Mouse (Mus musculus) limb, embryonic 13.5 days (tissue): ENCODE measurements around the gene Rxfp3. TPM values are rescaled to one million over a fixed set of nuclear protein-coding genes. Genes with fewer than 3 reads are reported as not detected.
A peak's percentile ranks its signal among the peaks of the same experiment; 100 is the strongest.

Experiments
- ATAC-seq: fragments of 200-750 bp; cut with Nextera tagmentation; 2 replicates; pipeline ENCODE4 v1.8.0; 2017; ENCODE audit warnings: low read depth, moderate number of reproducible peaks, moderate TSS enrichment; ENCODE audit not compliant: low FRiP score
- H3K27ac ChIP-seq: fragments of 300-500 bp; sonication (generic); 2 replicates; pipeline ENCODE4 v1.5.1; 2015; ENCODE audit warnings: inconsistent platforms, mild to moderate bottlenecking, moderate library complexity
- H3K27me3 ChIP-seq: fragments of 300-500 bp; sonication (generic); 2 replicates; pipeline ENCODE4 v1.6.1; 2015; ENCODE audit warnings: mild to moderate bottlenecking, inconsistent platforms
- H3K36me3 ChIP-seq: fragments of 300-500 bp; sonication (generic); 2 replicates; pipeline ENCODE4 v1.6.1; 2015; ENCODE audit warnings: inconsistent platforms, mild to moderate bottlenecking, moderate library complexity
- H3K4me1 ChIP-seq: fragments of 300-500 bp; sonication (generic); 2 replicates; pipeline ENCODE4 v1.6.1; 2015; ENCODE audit warnings: inconsistent platforms
- H3K4me2 ChIP-seq: fragments of 300-500 bp; sonication (generic); replicated peaks from 2 replicates; pipeline ENCODE4 v1.6.1; 2015; ENCODE audit warnings: inconsistent platforms, mild to moderate bottlenecking, moderate library complexity
- H3K4me3 ChIP-seq: fragments of 300-500 bp; sonication (generic); 2 replicates; pipeline ENCODE4 v1.5.1; 2015; ENCODE audit warnings: moderate library complexity, mild to moderate bottlenecking, inconsistent platforms
- H3K9ac ChIP-seq: fragments of 300-500 bp; sonication (generic); 2 replicates; pipeline ENCODE4 v1.6.1; 2015; ENCODE audit warnings: mild to moderate bottlenecking, inconsistent platforms
- H3K9me3 ChIP-seq: fragments of 300-500 bp; sonication (generic); 2 replicates; pipeline ENCODE4 v1.6.1; 2016; ENCODE audit warnings: inconsistent platforms
- WGBS: fragments of 180-500 bp; shearing (Covaris S2); methylation state at CpG from one replicate; pipeline ENCODE4 v1.1.7; 2015; 5-methylcytosine and 5-hydroxymethylcytosine counted together
- polyA plus RNA-seq: library from polyadenylated mRNA; unstranded; fragments of >200 nt; fragmentation: Nextera tagmentation; extraction: Ambion mirVana; gene quantifications from 2 replicates; pipeline ENCODE4 v1.2.1, GENCODE M21; 2015

The Rxfp3 gene
- 1.1 and 1.4 TPM in 2 replicates for polyA plus RNA-seq

- no peak for ATAC-seq
- Histone ChIP-seq H3K9ac (peak within 1 kb of the TSS; percentile 54), H3K4me1 (peaks cover 28% of the 10 kb centered on the region), H3K4me2 (peak within 1 kb of the TSS; percentile 76), H3K36me3 (no peaks in the 10 kb centered on the region), H3K27ac (no peak within 1 kb of the TSS), H3K4me3 (peak within 1 kb of the TSS; percentile 46), H3K27me3 (peaks cover 56% of the 10 kb centered on the region), H3K9me3 (no peaks in the 10 kb centered on the region)
- whole genome bisulfite sequencing = 5% methylated on average over 16 of the region's 16 CpGs
These were observed at the start of gene Rxfp3 for GRCm38 (mm10) chr15:11037711-11038110. Rxfp3 (minus strand) TSS chr15:11037991.

DNA sequence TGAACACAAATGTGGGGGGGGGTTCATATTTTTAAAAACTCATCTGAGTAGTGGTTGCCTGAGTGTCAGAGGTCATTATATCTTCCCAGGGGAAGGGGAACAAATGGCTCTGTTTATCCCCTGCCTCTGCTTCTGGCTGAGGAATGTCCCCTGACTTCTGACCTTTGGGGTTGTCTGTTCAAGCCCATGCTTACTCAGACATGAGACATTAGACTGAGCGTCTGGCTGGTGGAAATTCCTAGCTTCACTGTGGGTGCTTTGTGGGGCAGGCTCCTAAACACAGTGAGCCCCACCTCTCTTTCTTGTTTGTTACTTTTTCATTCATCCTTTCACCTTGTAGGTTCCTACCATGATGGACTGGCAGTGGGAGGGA is 47.2 kb upstream of the Rxfp3 start:
- Histone ChIP-seq H3K27ac (peak overlapping the region; percentile 61; the same call in 1 of the 2 replicates), H3K9me3 (no peaks in the 10 kb centered on the region), H3K4me2 (no peak overlapping the region), H3K4me3 (no peak overlapping the region), H3K4me1 (peaks cover 18% of the 10 kb centered on the region), H3K36me3 (no peaks in the 10 kb centered on the region), H3K9ac (no peak overlapping the region), H3K27me3 (no peaks in the 10 kb centered on the region)
- ATAC-seq = no peak
- WGBS = 38% methylated on average over 1 of the region's 1 CpGs

- H3K4me3 ChIP-seq = no peak overlapping the region
- 0 out of 2 replicates have a peak, but pooled peaks have one; percentile 32 for ATAC-seq
- H3K4me2 ChIP-seq = no peak overlapping the region
These were observed 46.6 kb upstream of the Rxfp3 start for GRCm38 (mm10) chr15:11084241-11084992.

GRCm38 (mm10) chr15:11083678-11084077 is 45.9 kb upstream of the Rxfp3 start:
- no peak for ATAC-seq
- Histone ChIP-seq H3K9ac (no peak overlapping the region), H3K27me3 (no peaks in the 10 kb centered on the region), H3K27ac (no peak overlapping the region), H3K4me3 (no peak overlapping the region), H3K4me2 (no peak overlapping the region), H3K9me3 (no peaks in the 10 kb centered on the region), H3K36me3 (no peaks in the 10 kb centered on the region), H3K4me1 (peaks cover 18% of the 10 kb centered on the region)
- 87% methylated on average over 3 of the region's 3 CpGs for WGBS

More at GRCm38 (mm10) chr15:11084241-11084992, 46.6 kb upstream of the Rxfp3 start:
- Histone ChIP-seq H3K4me1 (peaks cover 18% of the 10 kb centered on the region), H3K9ac (no peak overlapping the region), H3K9me3 (no peaks in the 10 kb centered on the region), H3K27ac (peak overlapping the region; percentile 61; the same call in 1 of the 2 replicates), H3K27me3 (no peaks in the 10 kb centered on the region), H3K36me3 (no peaks in the 10 kb centered on the region)
- WGBS = 20% methylated on average over 9 of the region's 9 CpGs

DNA sequence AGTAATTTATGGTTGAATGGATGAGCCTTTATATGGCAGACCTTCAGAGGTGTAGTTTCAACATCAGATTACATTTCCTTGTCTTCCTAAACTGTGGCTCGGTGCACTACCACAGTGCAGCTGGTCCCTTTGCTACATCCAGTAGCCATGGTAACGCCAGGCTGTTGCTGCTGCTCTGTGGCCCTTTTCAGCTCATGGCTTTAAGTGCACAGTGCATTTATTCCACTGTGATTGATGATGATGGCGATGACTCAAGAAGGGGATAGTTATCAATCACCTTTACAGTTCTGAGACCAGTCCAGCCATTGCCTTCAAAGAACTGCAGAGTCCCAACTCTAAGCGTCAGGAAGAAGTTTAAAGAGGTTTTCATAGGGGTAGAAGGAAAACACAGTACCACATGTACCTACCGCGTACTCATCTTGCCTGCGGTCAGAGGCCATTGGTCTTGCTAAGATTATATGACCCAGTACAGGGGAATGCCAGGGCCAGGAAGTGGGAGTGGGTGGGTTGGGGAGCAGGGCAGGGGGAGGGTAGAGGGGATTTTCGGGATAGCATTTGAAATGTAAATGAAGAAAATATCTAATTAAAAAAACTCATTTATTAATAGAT is 45.3 kb upstream of the Rxfp3 start:
- no peak for ATAC-seq
- no peak overlapping the region for H3K4me3 ChIP-seq

GRCm38 (mm10) chr15:11075726-11076361 is 38.1 kb upstream of the Rxfp3 start:
- H3K4me1 ChIP-seq = peaks cover 14% of the 10 kb centered on the region; the same call in 1 of the 2 replicates
- 75% methylated on average over 3 of the region's 3 CpGs for WGBS
- H3K36me3 ChIP-seq = peaks cover 9% of the 10 kb centered on the region; the same call in 1 of the 2 replicates
- no peak overlapping the region for H3K27ac ChIP-seq
- no peak; the same call in 1 of the 2 replicates for ATAC-seq
- H3K4me2 ChIP-seq = no peak overlapping the region
- no peaks in the 10 kb centered on the region for H3K27me3 ChIP-seq
- H3K9me3 ChIP-seq = no peaks in the 10 kb centered on the region
- no peak overlapping the region for H3K4me3 ChIP-seq
- H3K9ac ChIP-seq = no peak overlapping the region

More for the DNA sequence above, 45.3 kb upstream of the Rxfp3 start:
- H3K27ac ChIP-seq = no peak overlapping the region
- no peak overlapping the region for H3K9ac ChIP-seq
- H3K36me3 ChIP-seq = no peaks in the 10 kb centered on the region
- H3K27me3 ChIP-seq = no peaks in the 10 kb centered on the region
- peaks cover 21% of the 10 kb centered on the region for H3K4me1 ChIP-seq
- no peak overlapping the region for H3K4me2 ChIP-seq
- H3K9me3 ChIP-seq = no peaks in the 10 kb centered on the region
- 57% methylated on average over 8 of the region's 8 CpGs for WGBS

DNA sequence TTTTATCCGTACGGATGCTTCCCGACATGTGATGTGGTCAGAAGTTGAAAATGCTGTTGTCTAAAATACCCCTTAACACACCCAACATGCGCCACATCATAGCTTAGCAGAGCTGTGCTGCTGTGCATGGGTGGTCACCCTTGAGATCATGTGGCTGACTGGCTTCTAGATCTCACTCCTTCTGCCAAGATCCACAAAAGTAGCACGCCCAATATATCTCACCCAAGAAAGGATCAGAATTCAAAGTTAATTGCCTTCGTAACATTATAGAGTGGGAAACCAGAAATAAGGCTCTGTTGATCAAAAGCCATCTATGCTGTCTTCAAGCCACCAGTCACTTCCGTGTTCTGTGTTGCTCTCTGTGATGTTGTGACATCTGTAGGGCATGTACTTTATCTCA is 30.1 kb upstream of the Rxfp3 start:
- Histone ChIP-seq H3K9ac (no peak overlapping the region), H3K4me1 (peaks cover 57% of the 10 kb centered on the region), H3K4me2 (no peak overlapping the region), H3K27me3 (no peaks in the 10 kb centered on the region), H3K4me3 (no peak overlapping the region), H3K9me3 (no peaks in the 10 kb centered on the region), H3K27ac (no peak overlapping the region), H3K36me3 (peaks cover 9% of the 10 kb centered on the region; the same call in 1 of the 2 replicates)
- no peak for ATAC-seq
- 77% methylated on average over 7 of the region's 7 CpGs for WGBS

DNA sequence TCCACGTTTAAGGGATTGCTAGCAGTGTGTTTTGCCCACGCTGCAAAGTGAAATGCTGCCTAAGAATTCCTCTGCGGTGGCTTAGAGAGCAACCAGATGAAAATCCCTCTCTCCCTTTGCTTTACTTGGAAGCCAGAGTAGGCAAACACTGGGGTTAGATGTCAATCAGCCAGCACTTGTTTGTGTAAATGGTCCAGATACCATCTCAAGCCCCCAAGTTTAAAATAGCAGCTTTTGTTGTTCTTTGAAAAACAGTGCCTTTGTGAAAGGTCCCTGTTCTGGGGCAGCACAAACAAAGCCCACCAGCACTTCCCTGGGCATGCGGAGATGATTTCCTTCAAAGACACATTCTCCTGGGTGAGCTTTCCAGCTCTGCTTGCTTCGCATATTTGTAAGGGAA is 28.5 kb upstream of the Rxfp3 start:
- Histone ChIP-seq H3K36me3 (no peaks in the 10 kb centered on the region), H3K4me2 (peak overlapping the region; percentile 73), H3K27ac (peak overlapping the region; percentile 94), H3K4me3 (peak overlapping the region; percentile 49), H3K9ac (peak overlapping the region; percentile 67), H3K4me1 (peaks cover 58% of the 10 kb centered on the region), H3K27me3 (no peaks in the 10 kb centered on the region), H3K9me3 (no peaks in the 10 kb centered on the region)
- 16% methylated on average over 5 of the region's 5 CpGs for WGBS
- no peak for ATAC-seq

GRCm38 (mm10) chr15:11065528-11066171 is 27.9 kb upstream of the Rxfp3 start:
- Histone ChIP-seq H3K27me3 (no peaks in the 10 kb centered on the region), H3K4me2 (peak overlapping the region; percentile 73), H3K4me1 (peaks cover 58% of the 10 kb centered on the region), H3K27ac (peak overlapping the region; percentile 94), H3K9ac (peak overlapping the region; percentile 67), H3K36me3 (no peaks in the 10 kb centered on the region), H3K4me3 (peak overlapping the region; percentile 49), H3K9me3 (no peaks in the 10 kb centered on the region)
- WGBS = 14% methylated on average over 9 of the region's 9 CpGs
- peak; percentile 20; the same call in 1 of the 2 replicates for ATAC-seq

GRCm38 (mm10) chr15:11064558-11065411 is 27.0 kb upstream of the Rxfp3 start, which contains the start of gene Adamts12:
Adamts12 (plus strand) TSS chr15:11064790.
- peak within 1 kb of the TSS; percentile 94 for H3K27ac ChIP-seq
- H3K36me3 ChIP-seq = no peaks in the 10 kb centered on the region
- no peaks in the 10 kb centered on the region for H3K27me3 ChIP-seq
- peak within 1 kb of the TSS; percentile 73 for H3K4me2 ChIP-seq
- WGBS = 2% methylated on average over 25 of the region's 25 CpGs
- peak within 1 kb of the TSS; percentile 49 for H3K4me3 ChIP-seq
- ATAC-seq = peak; percentile 84
- H3K9me3 ChIP-seq = no peaks in the 10 kb centered on the region
- peaks cover 54% of the 10 kb centered on the region for H3K4me1 ChIP-seq
- peak within 1 kb of the TSS; percentile 67 for H3K9ac ChIP-seq

- H3K4me1 ChIP-seq = peaks cover 48% of the 10 kb centered on the region
- H3K27ac ChIP-seq = peak overlapping the region; percentile 94
- H3K9me3 ChIP-seq = no peaks in the 10 kb centered on the region
- no peak overlapping the region for H3K9ac ChIP-seq
- no peaks in the 10 kb centered on the region for H3K36me3 ChIP-seq
- H3K4me2 ChIP-seq = peak overlapping the region; percentile 73
- ATAC-seq = peak; percentile 24
- H3K4me3 ChIP-seq = peak overlapping the region; percentile 49
- 12% methylated on average over 2 of the region's 2 CpGs for WGBS
- H3K27me3 ChIP-seq = no peaks in the 10 kb centered on the region
These were observed 26.4 kb upstream of the Rxfp3 start for GRCm38 (mm10) chr15:11064160-11064557.
